Mouse (Mus musculus): Measurements from ENCODE around the gene Ccpg1os.

The Ccpg1os gene

GRCm38 (mm10) chr9:72975242-72975641 lies 9.9 kb downstream of the Ccpg1os start:
- DNase-seq: no peak

- no peak for DNase-seq
These were observed 10.4 kb downstream of the Ccpg1os start for GRCm38 (mm10) chr9:72974734-72975133.

GRCm38 (mm10) chr9:72972984-72973383 lies 12.2 kb downstream of the Ccpg1os start:
- no peak for DNase-seq

DNA sequence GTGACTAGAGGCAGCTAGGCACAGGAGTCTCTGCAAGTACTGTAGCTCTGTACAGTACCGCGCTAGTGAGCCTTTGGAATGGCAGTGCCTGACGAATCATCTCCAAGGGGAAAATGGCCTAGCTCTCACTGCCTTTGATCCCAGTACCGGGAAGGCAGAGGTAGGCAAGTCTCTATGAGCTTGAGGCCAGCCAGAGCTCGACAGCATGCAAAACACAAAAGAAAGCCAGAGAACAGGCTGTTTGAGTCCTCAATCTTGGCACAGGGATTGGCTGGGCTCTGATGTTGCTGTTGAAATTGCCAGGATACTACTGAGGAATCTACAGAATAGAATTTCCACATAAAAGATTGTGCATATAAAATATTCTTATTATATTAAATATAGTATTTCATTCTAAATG lies 12.7 kb downstream of the Ccpg1os start:
- DNase-seq: no peak

- no peak for DNase-seq
These were observed 15.3 kb downstream of the Ccpg1os start for GRCm38 (mm10) chr9:72969874-72970273.

GRCm38 (mm10) chr9:72968349-72969061 lies 16.7 kb downstream of the Ccpg1os start:
- DNase-seq: peak; percentile 60

DNA sequence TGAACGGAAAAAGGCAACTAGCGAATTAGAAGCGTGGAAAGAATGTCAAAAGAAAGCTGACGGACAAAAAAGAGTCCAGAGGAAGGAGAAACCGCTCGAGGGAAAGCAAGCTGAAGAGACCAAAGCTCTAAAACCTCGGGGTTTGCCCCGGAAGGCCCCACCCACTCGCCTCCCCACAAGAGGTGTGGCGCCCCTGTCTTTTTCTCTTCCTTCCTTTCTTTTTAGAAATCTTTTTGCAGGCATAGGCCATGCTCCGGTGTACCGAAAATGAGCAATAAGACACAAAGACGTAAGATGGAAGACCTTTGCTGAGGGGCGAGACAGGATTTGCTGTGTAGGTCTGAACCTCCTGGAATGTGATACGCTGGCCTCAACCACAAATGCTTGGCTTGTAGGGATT lies 23.2 kb downstream of the Ccpg1os start:
- no peak for DNase-seq

DNA sequence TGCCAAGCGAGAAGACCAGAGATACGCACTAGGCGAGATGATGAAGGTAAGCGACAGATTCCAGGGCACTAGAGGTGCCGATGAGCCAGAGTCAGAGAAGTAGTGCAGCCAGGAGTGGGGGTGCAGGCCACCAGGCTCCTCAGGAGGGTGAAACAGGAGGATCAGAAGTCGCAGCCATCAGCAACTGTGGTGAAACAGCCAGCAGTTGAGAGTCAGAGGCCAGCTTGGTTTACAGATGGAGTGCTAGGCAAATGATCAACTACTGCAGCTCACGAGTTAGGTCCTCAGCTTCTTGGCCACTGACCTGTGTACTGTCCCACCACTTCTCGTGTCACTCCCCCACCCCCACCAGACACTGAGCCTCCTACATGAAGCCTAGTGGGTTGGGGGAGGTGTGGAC lies 23.8 kb downstream of the Ccpg1os start:
- no peak for DNase-seq

DNA sequence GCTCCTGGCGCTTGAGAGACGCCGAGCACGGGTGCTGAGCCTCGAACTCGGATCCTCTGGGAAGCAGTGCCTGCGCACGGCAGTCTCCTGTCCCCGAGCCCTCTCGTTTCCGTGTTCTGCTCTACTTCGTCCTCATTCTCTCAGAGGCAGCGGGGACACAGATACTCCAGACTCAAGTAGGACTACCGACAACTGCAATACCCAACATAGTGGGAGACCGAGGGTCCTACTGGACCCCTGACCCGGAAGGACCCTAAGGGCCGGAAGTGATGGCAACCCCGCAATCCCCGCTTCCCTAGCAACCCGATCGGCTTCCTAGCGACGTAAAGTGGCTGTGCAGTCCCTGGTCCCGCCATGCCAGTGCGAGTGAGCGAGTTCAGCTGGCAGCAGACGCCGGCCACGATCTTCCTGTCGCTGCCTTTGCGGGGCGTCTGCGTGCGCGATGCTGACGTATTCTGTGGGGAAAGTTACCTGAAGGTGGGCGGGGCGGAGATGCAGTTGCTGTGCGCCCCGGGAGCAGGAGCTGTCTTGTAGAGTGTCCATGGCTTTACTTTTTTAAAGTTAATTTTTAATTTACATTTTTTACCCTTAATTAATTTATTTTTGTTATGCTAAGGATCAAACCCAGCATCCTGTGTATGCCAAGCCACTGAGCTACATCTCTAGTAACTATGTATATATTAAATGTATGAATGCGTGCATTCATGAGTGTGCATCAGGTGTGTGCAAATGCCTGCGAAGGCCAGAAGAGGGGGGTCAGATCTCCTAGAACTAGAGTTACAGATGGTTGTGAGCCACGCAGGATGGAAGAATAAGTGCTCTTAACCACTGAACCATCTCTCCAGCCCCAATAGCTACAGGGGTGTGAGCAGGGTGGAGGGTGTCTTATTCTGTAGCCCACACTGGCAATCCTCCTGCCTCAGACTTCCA lies 26.4 kb downstream of the Ccpg1os start, which contains the start of the genes Dyx1c1 and Gm44503:
Gene Dyx1c1, plus strand, starts transcription at position 265 of the 930 bp plus-strand sequence.
Gene Gm44503, plus strand, starts transcription at position 332 of the 930 bp plus-strand sequence.
- DNase-seq: peak; percentile 70

- peak; percentile 36 for DNase-seq
These were observed 29.6 kb downstream of the Ccpg1os start for GRCm38 (mm10) chr9:72955546-72955945.

DNA sequence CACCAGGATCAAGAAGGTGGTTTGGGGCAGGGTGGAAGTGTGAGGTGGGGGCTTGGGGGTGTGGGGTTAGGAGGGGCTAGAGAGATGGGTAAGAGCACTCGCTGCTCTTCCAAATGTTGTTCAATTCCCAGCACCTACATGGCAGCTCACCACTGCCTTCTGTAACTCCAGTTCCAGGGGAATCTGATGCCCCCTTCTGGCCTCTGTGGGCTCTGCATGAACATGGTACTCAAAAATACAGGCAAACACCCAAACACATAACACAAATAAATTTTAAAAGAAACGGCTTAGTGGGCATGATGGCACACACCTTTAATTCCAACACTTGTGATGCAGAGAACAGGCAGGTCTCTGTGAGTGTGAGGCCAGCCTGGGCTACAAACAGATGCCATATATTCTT lies 30.4 kb downstream of the Ccpg1os start:
- no peak for DNase-seq

GRCm38 (mm10) chr9:72949572-72949971 lies 35.6 kb downstream of the Ccpg1os start:
- no peak for DNase-seq

DNA sequence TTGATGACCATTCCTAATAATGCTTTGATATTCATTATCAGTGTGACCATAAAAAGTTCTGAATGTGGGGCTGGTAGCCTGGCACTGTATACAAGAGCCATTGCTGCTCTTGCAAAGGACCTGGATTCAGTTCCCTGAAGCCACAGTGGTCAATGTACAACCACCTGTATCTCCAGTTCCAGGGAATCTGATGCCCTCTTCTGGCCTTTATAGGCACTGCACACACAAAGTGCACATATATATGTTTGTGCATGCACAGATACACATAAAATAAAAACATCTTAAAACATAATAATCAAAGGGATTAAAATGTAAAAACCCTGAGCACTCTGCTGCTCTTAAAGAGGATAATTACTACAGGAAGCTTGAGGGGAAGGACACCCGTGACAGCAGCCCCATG lies 38.2 kb downstream of the Ccpg1os start:
- no peak for DNase-seq

DNA sequence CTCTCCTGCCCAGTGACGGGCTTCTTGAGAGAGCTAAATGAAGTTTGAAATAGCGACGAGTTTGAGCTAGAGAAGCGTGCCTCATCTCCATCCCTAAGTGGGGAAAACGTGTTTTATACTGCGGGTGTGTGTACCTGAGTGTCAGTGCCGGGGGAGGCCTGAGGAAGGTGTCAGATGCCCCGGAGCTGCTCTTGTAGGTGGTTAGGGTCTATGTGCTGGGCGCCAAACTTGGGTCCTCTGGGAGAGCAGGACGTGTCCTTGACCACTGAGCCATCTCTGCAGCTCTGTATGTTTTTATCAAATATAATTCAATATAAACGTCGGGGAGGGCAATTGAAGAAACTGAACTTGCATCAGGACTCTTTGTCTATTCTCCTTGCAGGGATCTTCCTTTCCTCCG lies 40.9 kb downstream of the Ccpg1os start:
- DNase-seq: no peak

DNA sequence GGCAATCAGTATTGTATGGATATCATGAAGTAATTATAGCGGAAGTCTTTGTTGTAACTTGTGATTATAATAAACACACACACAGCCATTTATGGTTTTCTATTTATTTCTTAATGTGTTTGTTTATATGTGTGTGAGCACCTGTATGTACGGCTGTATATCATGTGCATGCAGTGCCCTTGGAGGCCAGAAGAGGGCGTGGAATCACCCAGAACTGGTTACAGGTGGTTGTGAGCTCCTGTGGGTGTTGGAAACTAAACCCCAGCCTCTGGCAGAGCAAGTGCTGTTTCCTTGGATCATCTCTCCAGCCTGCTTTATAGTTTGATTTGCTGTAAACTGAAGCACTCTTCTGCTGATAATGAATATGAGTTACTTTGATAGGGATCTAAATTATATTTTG lies 41.8 kb downstream of the Ccpg1os start:
- no peak for DNase-seq

DNA sequence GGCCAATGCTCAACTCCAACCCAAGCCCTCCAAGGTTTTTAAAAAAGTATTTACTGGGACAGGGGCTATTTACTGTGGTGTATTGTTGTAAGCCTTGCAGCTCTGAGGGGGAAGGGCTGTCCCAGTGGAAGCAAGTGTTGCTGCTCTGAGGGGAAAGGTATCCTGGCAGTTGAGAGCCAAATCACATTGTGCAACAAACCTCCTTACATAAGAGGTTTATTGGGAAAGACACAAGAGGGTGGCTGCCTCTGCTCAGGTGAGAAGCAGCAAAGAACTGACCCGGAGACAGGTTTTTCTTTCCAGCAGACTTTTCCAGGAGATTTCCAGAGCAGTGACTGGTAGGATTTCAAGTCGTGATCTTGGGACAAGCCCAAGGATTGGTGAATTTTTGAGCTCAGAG lies 48.9 kb downstream of the Ccpg1os start:
- no peak for DNase-seq

- no peak for DNase-seq
These were observed 49.9 kb downstream of the Ccpg1os start for GRCm38 (mm10) chr9:72935309-72935708.

DNA sequence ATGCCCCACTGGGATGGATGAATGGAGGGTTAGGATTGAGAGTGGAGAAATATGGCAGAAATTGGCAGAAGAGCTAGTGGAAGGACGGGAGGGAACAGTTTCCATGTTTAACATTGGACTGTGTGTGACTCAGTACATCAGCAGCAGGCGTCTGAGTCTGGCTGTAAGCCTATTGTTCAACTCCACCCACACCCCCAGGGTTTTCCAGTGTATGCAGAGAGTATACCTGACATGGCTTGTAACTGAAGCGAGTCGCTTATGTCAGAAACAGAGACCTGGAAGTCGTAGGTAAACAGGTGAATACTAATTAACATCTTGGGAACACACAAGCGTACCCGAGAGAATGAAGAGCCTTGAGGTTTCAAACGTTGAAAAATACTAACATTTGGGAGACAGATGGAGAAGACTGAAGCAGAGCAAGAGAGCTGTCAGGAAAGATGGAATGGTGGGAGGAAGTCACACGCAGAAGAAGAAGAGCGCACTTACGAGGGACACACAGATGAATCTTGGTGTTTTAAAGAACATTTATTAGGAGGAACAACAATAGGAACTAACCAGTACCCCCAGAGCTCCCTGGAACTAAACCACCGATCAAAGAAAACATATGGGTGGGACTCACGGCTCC lies 53.9 kb downstream of the Ccpg1os start:
- DNase-seq: no peak

All from cerebellum, adult 11-12 months (tissue).